Mouse (Mus musculus) G1E (cell line): ENCODE measurements at regions not wholly inside any gene's neighbourhood (a gene's known extent, or its start where the extent isn't known, plus 50 kb on each side); places are given as distances from the start of the nearest gene placed in this dataset.
"Not testable (repeated sequence)": the region's sequence is repeated elsewhere in the genome, so short reads cannot be mapped to it uniquely, and the experiment has no call there.

Experiments used
- ATAC-seq: 2 replicates; pipeline ENCODE4 v1.8.0; 2016; ENCODE audit warnings: mild to moderate bottlenecking; ENCODE audit not compliant: insufficient number of reproducible peaks, poor library complexity, low FRiP score, severe bottlenecking; ENCODE audit errors: extremely low read depth
- DNase-seq: peaks from one replicate; pipeline ENCODE4 v3.0.0; 2012; ENCODE audit warnings: low spot score
- H3K27me3 ChIP-seq: 2 replicates; pipeline ENCODE4 v1.6.1; 2012; ENCODE audit warnings: mild to moderate bottlenecking, low read length, inconsistent platforms; ENCODE audit not compliant: insufficient read depth
- H3K36me3 ChIP-seq: replicated peaks from 2 replicates; pipeline ENCODE3; 2012; ENCODE audit warnings: mild to moderate bottlenecking, inconsistent platforms
- H3K4me1 ChIP-seq: 2 replicates; pipeline ENCODE4 v1.6.1; 2012; ENCODE audit warnings: low read depth, low read length, inconsistent platforms, mixed read lengths; ENCODE audit not compliant: insufficient read depth
- H3K4me3 ChIP-seq: 2 replicates; pipeline ENCODE4 v1.5.1; 2012; ENCODE audit warnings: low read depth, mild to moderate bottlenecking, inconsistent platforms, low read length, moderate library complexity, mixed read lengths
- H3K9me3 ChIP-seq: replicated peaks from 2 replicates; pipeline ENCODE4 v1.6.1; 2012; ENCODE audit warnings: inconsistent platforms

- not testable (repeated sequence) for H3K36me3 ChIP-seq
Measured at GRCm38 (mm10) chr4:122122739-122123138, 500.8 kb upstream of the Gm12887 start.

More at GRCm38 (mm10) chr4:122122739-122123138, 500.8 kb upstream of the Gm12887 start:
- peak; percentile 100 for ATAC-seq
- not testable (repeated sequence) for H3K4me1 ChIP-seq, H3K4me3 ChIP-seq, H3K27me3 ChIP-seq, DNase-seq, H3K9me3 ChIP-seq
